21 mouse cellular contexts compared by ENCODE assay signal in the genomic region with DNA sequence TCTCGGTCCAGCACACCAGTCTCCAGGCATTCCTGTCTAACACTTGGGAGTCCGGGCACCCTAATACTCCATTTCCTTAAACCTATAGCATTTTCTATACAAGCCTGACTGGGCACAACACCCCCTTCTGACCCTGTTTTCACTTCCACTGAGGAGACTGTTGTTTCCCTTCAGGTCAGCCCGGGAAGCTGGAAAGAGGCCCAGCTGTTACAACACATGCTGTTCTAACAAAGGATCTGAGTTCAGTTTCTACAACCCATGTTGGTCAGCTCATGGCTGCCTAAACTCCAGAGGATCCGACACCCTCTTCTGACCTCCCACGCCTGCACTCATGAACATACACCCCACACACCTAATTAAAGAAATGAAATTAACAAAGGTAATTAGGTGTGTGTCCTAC. TPM values are rescaled to one million over a fixed set of nuclear protein-coding genes. Genes with fewer than 3 reads are reported as not detected.
DNase-seq lines count a peak whose midpoint lies in the region; TF ChIP-seq lines count a peak whose summit lies in the region.
"Had no signal": no experiment of that assay in that cellular context is flagged by ENCODE, and none has a peak within 500 bp of the region (broad histone marks: within the 10 kb centered on the region; RNA-seq: fewer than 3 reads in every experiment).

No protein-coding gene starts in this region.

- no peaks in the 10 kb centered on the region for H3K36me3 ChIP-seq in heart, adult 2 months (ENCODE audit: control insufficient read depth, insufficient read depth, low read length)
- H3K36me3 ChIP-seq: forebrain, embryonic 10.5 days; hindbrain, embryonic 13.5 days; midbrain, embryonic 13.5 days had no signal

- peak overlapping the region; percentile 38 for H3K27ac ChIP-seq in heart, adult 2 months
- H3K27ac ChIP-seq in layer of hippocampus, adult 2 months, result peak overlapping the region; percentile 44; the same call in 1 of the 2 replicates
- H3K27ac ChIP-seq: forebrain, embryonic 10.5 days; hindbrain, embryonic 13.5 days; lung, embryonic 15.5 days; midbrain, embryonic 13.5 days had no signal

- WGBS in heart, adult 2 months, result 78% methylated on average over 5 of the region's 5 CpGs

- H3K79me2 ChIP-seq in heart, adult 2 months (replicated peaks; ENCODE audit: control insufficient read depth, insufficient read depth, low read length), result no peaks in the 10 kb centered on the region

- TF ChIP-seq CTCF in heart, adult 2 months (IDR thresholded peaks at IDR 0.05), result no peak
- no peak for TF ChIP-seq CTCF in layer of hippocampus, adult 2 months (conservative IDR thresholded peaks at IDR 0.05)

- no peaks in the 10 kb centered on the region for H3K4me1 ChIP-seq in heart, adult 2 months (ENCODE audit: control insufficient read depth, insufficient read depth, low read length)
- H3K4me1 ChIP-seq: forebrain, embryonic 10.5 days; hindbrain, embryonic 13.5 days; lung, embryonic 15.5 days; midbrain, embryonic 13.5 days had no signal

- H3K4me3 ChIP-seq in heart, adult 2 months, result no peak overlapping the region
- H3K4me3 ChIP-seq in layer of hippocampus, adult 2 months, result no peak overlapping the region
- H3K4me3 ChIP-seq: forebrain, embryonic 10.5 days; hindbrain, embryonic 13.5 days; lung, embryonic 15.5 days; megakaryocyte, embryonic 14.5 days; midbrain, embryonic 13.5 days had no signal

- no peak overlapping the region for H3K9ac ChIP-seq in heart, adult 2 months (ENCODE audit: low read depth, low read length)
- H3K9ac ChIP-seq: forebrain, postnatal 0 days; hindbrain, embryonic 13.5 days; lung, embryonic 15.5 days; midbrain, embryonic 13.5 days had no signal

- no peak for TF ChIP-seq EP300 in heart, adult 2 months (IDR thresholded peaks at IDR 0.05; ENCODE audit: insufficient read depth, low read depth, low read length)

- H3K27me3 ChIP-seq in heart, adult 2 months (ENCODE audit: control insufficient read depth, insufficient read depth, low read length), result no peaks in the 10 kb centered on the region
- H3K27me3 ChIP-seq: hindbrain, embryonic 13.5 days; lung, embryonic 15.5 days; megakaryocyte, embryonic 14.5 days; midbrain, embryonic 13.5 days had no signal

- no peak for TF ChIP-seq POLR2A in heart, adult 2 months (IDR thresholded peaks at IDR 0.05; ENCODE audit: insufficient read depth, low read depth, low read length)

- DNase-seq in heart, adult 2 months, result no peak
- no peak for DNase-seq in heart, adult 8-10 months (ENCODE audit: low spot score)
- no peak for DNase-seq in layer of hippocampus, adult 2 months (ENCODE audit: low spot score in 2 of 2)
- no peak for DNase-seq in layer of hippocampus, adult 8-10 months (ENCODE audit: low spot score in 2 of 2)
- DNase-seq in NIH3T3 (ENCODE audit: low read depth) (peak; percentile 49), adipocyte (ENCODE audit: low spot score) (peak; percentile 63)
- DNase-seq: adrenal gland, adult 8-10 months; B cell, adult 2 months; cerebellum, adult 2 months; cerebellum, postnatal 25 days; forebrain, postnatal 0 days; gastrocnemius, postnatal 10 days; kidney, adult 9 months; kidney, postnatal 10 days; liver; lung, postnatal 4 days had no signal

- intact Hi-C loops in heart, adult 2 months (cut with DNase I), result no loop called here

RNA-seq across cellular contexts. Expression of gene Traf5, which starts 39.4 kb away (rescaled TPM):
- total RNA-seq in heart, adult 2 months (2021), result 1 to 10 TPM; 3.9 to 4.3 TPM
- polyA plus RNA-seq in heart, adult 2 months (2012; rRNA removed), result 4.4 and 5.1 TPM in 2 replicates
- total RNA-seq in heart, adult 8-10 months (2022), result 1 to 10 TPM; 3.2 to 4.9 (median 4.3) TPM
- total RNA-seq in layer of hippocampus, adult 2 months (2021), result 1 to 10 TPM; 2.0 to 2.7 TPM
- total RNA-seq in layer of hippocampus, adult 8-10 months (2022), result 1 to 10 TPM; 1.8 to 6.8 (median 5.4) TPM

Comparison
In these comparisons a context has a peak if more than half of its experiments do, and no peak if none do; other contexts are left out.
1. DNase-seq: peak in NIH3T3 (single experiment) and adipocyte (single experiment); none in heart, adult 2 months (0 of 2), heart, adult 8-10 months (single experiment), layer of hippocampus, adult 2 months (0 of 2) and layer of hippocampus, adult 8-10 months (0 of 2).